Mouse (Mus musculus): ENCODE measurements around the gene Txndc17.

The Txndc17 gene

GRCm38 (mm10) chr11:72223414-72223813 is 16.1 kb downstream of the Txndc17 start:
- DNase-seq (ENCODE audit: low spot score), result no peak

- DNase-seq (ENCODE audit: low spot score), result peak; percentile 83
Measured at GRCm38 (mm10) chr11:72224865-72225264, 17.5 kb downstream of the Txndc17 start.

- DNase-seq (ENCODE audit: low spot score), result peak; percentile 22
Measured at GRCm38 (mm10) chr11:72226020-72226791, 18.9 kb downstream of the Txndc17 start.

GRCm38 (mm10) chr11:72226901-72227300 is 19.6 kb downstream of the Txndc17 start:
- DNase-seq (ENCODE audit: low spot score), result no peak

- DNase-seq (ENCODE audit: low spot score), result no peak
Measured at GRCm38 (mm10) chr11:72228513-72228912, 21.2 kb downstream of the Txndc17 start.

GRCm38 (mm10) chr11:72232068-72232467 is 24.7 kb downstream of the Txndc17 start:
- no peak for DNase-seq (ENCODE audit: low spot score)

GRCm38 (mm10) chr11:72232991-72233390 is 25.6 kb downstream of the Txndc17 start:
- no peak for DNase-seq (ENCODE audit: low spot score)

- no peak for DNase-seq (ENCODE audit: low spot score)
Measured at GRCm38 (mm10) chr11:72234013-72234412, 26.7 kb downstream of the Txndc17 start.

GRCm38 (mm10) chr11:72240062-72240860 is 32.9 kb downstream of the Txndc17 start:
- DNase-seq (ENCODE audit: low spot score), result no peak

GRCm38 (mm10) chr11:72245196-72245753 is 37.9 kb downstream of the Txndc17 start:
- DNase-seq (ENCODE audit: low spot score), result peak; percentile 48

- no peak for DNase-seq (ENCODE audit: low spot score)
Measured at GRCm38 (mm10) chr11:72255629-72256028, 48.3 kb downstream of the Txndc17 start.

- DNase-seq (ENCODE audit: low spot score), result no peak
Measured at GRCm38 (mm10) chr11:72256441-72256840, 49.1 kb downstream of the Txndc17 start.
